Mouse (Mus musculus) kidney, embryonic 16.5 days (tissue): ENCODE data around the gene Fgfr2. TPM values are rescaled to one million over a fixed set of nuclear protein-coding genes. Genes with fewer than 3 reads are reported as not detected.

Source experiments
- ATAC-seq: fragments of 200-750 bp; cut with Nextera tagmentation; 2 replicates; pipeline ENCODE4 v1.8.0; 2017; ENCODE audit warnings: moderate TSS enrichment; ENCODE audit not compliant: low FRiP score, low TSS enrichment
- H3K27ac ChIP-seq: fragments of 300-500 bp; sonication (generic); 2 replicates; pipeline ENCODE4 v1.5.1; 2014; ENCODE audit warnings: low read length
- H3K27me3 ChIP-seq: fragments of 300-500 bp; sonication (generic); 2 replicates; pipeline ENCODE4 v1.6.1; 2014; ENCODE audit warnings: low read length, control low read depth, mixed read lengths; ENCODE audit not compliant: insufficient read depth
- H3K36me3 ChIP-seq: fragments of 300-500 bp; sonication (generic); 2 replicates; pipeline ENCODE4 v1.6.1; 2014; ENCODE audit warnings: low read length, control low read depth, mixed read lengths; ENCODE audit not compliant: insufficient read depth
- H3K4me1 ChIP-seq: fragments of 300-500 bp; sonication (generic); 2 replicates; pipeline ENCODE4 v1.6.1; 2014; ENCODE audit warnings: low read length, control low read depth, mixed read lengths; ENCODE audit not compliant: insufficient read depth
- H3K4me2 ChIP-seq: fragments of 300-500 bp; sonication (generic); replicated peaks from 2 replicates; pipeline ENCODE4 v1.6.1; 2014; ENCODE audit warnings: low read depth, low read length
- H3K4me3 ChIP-seq: fragments of 300-500 bp; sonication (generic); 2 replicates; pipeline ENCODE4 v1.5.1; 2014; ENCODE audit warnings: mild to moderate bottlenecking, low read length
- H3K9ac ChIP-seq: fragments of 300-500 bp; sonication (generic); replicated peaks from 2 replicates; pipeline ENCODE4 v1.6.1; 2014; ENCODE audit warnings: low read length
- H3K9me3 ChIP-seq: fragments of 300-500 bp; sonication (generic); 2 replicates; pipeline ENCODE4 v1.6.1; 2016; ENCODE audit warnings: low read length, control low read depth
- WGBS: fragments of 180-500 bp; shearing (Covaris S2); extraction: QIAGEN DNeasy Blood & Tissue Kit; methylation state at CpG from one replicate; pipeline ENCODE4 v1.1.7; 2014; 5-methylcytosine and 5-hydroxymethylcytosine counted together
- polyA plus RNA-seq: library from polyadenylated mRNA; unstranded; fragments of >200 nt; fragmentation: Nextera tagmentation; extraction: Ambion mirVana; gene quantifications from 2 replicates; pipeline ENCODE4 v1.2.1, GENCODE M21; 2015

Fgfr2 gene
- polyA plus RNA-seq, 1 experiment from 2014 or later = 118 TPM

DNA sequence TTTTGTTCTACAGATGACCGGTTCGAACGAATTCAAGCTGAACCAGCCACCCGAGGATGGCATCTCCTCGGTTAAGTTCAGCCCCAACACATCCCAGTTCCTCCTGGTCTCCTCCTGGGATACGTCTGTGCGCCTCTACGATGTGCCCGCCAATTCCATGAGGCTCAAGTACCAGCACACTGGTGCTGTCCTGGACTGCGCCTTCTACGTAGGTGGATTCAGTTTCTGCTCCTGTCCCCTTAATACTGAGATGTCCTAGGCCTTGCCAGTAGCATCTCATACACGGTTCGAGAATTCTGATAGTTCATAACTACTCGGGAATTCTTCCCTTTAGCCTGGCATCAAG, 1562.5 kb downstream of the Fgfr2 start:
- Histone ChIP-seq H3K9ac (peak overlapping the region; percentile 95), H3K4me3 (peak overlapping the region; percentile 86), H3K4me2 (peak overlapping the region; percentile 65), H3K27ac (peak overlapping the region; percentile 92), H3K4me1 (peaks cover 15% of the 10 kb centered on the region), H3K9me3 (no peaks in the 10 kb centered on the region), H3K27me3 (peaks cover 36% of the 10 kb centered on the region), H3K36me3 (peaks cover 20% of the 10 kb centered on the region)
- ATAC-seq = peak; percentile 72
- under 1% methylated on average over 14 of the region's 14 CpGs for WGBS

DNA sequence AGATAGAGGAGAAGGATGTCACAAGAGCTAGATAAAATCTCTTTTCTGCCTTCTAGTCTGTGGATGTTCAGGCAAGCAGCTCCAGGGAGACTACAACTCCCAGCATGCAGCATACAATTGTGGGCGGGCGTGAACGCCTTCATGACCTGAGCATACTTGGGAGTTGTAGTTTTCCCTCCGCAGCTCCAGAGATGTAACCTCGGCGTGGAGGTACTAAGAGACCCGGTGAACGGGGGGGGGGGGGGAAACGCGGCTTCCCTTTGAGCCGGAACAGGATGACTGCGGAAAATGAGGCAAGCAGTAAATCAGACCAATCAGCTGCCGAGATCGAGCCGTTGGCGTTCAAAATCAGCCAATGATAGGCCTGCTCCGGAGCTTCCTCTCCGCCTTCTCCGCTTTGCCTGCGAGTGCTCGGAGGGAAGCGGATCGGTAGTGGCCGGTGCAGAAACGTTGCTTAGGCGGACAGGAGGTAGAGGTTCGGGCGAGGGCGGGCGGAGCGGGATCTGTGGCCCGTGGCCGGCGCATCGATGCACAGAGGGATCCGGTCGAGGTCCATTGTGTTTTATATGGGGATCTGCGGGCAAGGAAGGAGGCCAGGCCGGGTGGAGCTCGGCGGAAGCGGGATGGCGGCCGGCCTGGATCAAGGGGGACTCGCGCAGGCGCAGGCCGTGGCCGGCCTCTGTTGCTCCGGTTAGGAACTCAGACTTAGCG, 1563.0 kb downstream of the Fgfr2 start, which contains the start of gene Bub3:
TSS of gene Bub3 (plus strand) at position 237 of the 711 bp plus-strand sequence.
- Histone ChIP-seq H3K4me2 (peak within 1 kb of the TSS; percentile 65), H3K36me3 (peaks cover 20% of the 10 kb centered on the region), H3K27ac (peak within 1 kb of the TSS; percentile 92), H3K9me3 (no peaks in the 10 kb centered on the region), H3K4me1 (peaks cover 20% of the 10 kb centered on the region), H3K27me3 (peaks cover 41% of the 10 kb centered on the region), H3K4me3 (peak within 1 kb of the TSS; percentile 86), H3K9ac (peak within 1 kb of the TSS; percentile 95)
- under 1% methylated on average over 46 of the region's 51 CpGs for WGBS
- peak; percentile 96 for ATAC-seq

DNA sequence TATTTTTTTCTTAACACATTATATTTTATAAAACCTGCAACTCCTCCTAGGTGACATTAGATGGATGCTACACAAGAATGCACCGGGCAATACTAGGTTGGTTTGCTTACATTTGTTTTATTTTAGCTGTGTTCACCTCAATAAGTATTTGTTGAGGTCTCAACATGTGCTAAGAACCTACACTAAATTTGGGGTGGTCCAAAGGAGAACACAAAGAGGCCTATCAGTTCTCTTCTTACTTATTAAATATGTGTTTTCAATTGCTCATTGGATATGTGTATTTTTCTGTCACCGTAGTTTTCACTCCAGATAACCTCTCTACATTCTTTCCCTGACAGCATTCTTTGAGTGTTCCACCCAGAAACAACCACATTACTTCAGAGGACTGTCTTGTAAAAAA, 1565.4 kb downstream of the Fgfr2 start:
- Histone ChIP-seq H3K4me1 (peaks cover 30% of the 10 kb centered on the region), H3K9me3 (no peaks in the 10 kb centered on the region), H3K27me3 (peaks cover 65% of the 10 kb centered on the region), H3K4me2 (no peak overlapping the region), H3K36me3 (peaks cover 7% of the 10 kb centered on the region; the same call in 1 of the 2 replicates), H3K9ac (no peak overlapping the region), H3K27ac (no peak overlapping the region), H3K4me3 (no peak overlapping the region)
- 31% methylated on average over 2 of the region's 2 CpGs for WGBS
- ATAC-seq = no peak

- Histone ChIP-seq H3K36me3 (no peaks in the 10 kb centered on the region), H3K9me3 (no peaks in the 10 kb centered on the region), H3K27me3 (peaks cover 75% of the 10 kb centered on the region), H3K4me1 (peaks cover 24% of the 10 kb centered on the region), H3K27ac (no peak overlapping the region), H3K4me3 (no peak overlapping the region), H3K9ac (no peak overlapping the region), H3K4me2 (no peak overlapping the region)
- WGBS = under 1% methylated on average over 37 of the region's 37 CpGs
- no peak for ATAC-seq
Observed at GRCm38 (mm10) chr7:131556541-131557271, 1566.4 kb downstream of the Fgfr2 start.

- WGBS = 2% methylated on average over 9 of the region's 9 CpGs
- no peak for ATAC-seq
- no peak overlapping the region for H3K27ac ChIP-seq
- H3K4me3 ChIP-seq = no peak overlapping the region
- peaks cover 19% of the 10 kb centered on the region for H3K4me1 ChIP-seq
- H3K9ac ChIP-seq = no peak overlapping the region
- no peaks in the 10 kb centered on the region for H3K36me3 ChIP-seq
- no peaks in the 10 kb centered on the region for H3K9me3 ChIP-seq
- peaks cover 81% of the 10 kb centered on the region for H3K27me3 ChIP-seq
- peak overlapping the region; percentile 27 for H3K4me2 ChIP-seq
Observed at GRCm38 (mm10) chr7:131556116-131556515, 1567.0 kb downstream of the Fgfr2 start.

DNA sequence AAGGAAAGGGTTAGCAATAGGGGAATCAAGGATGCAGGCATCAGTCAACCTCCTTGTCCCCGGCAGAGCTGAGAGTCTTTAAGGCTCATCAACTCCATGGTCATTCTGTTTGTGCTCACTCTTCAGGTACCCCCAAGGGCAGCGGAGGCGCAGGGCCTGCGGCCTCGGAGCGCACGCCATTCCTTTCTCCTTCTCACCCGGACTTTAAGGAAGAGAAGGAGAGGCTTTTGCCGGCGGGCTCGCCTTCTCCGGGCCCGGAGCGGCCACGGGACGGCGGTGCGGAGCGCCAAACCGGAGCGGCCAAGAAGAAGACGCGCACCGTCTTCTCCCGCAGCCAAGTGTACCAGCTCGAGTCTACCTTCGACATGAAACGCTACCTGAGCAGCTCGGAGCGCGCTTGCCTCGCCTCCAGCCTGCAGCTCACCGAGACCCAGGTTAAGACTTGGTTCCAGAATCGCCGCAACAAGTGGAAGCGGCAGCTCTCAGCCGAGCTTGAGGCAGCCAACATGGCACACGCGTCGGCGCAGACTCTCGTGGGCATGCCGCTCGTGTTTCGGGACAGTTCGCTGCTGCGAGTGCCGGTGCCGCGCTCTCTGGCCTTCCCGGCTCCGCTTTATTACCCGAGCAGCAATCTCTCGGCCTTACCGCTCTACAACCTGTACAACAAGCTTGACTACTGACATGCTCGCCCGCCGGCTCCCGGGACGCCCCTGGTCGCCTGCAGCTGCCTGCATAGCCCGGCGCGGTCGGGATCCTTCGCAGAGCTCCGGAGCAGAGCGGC, 1567.7 kb downstream of the Fgfr2 start:
- no peak for ATAC-seq
- H3K4me2 ChIP-seq = peak overlapping the region; percentile 27
- under 1% methylated on average over 68 of the region's 68 CpGs for WGBS
- H3K27ac ChIP-seq = no peak overlapping the region
- peaks cover 87% of the 10 kb centered on the region for H3K27me3 ChIP-seq
- H3K4me3 ChIP-seq = peak overlapping the region; percentile 15; the same call in 1 of the 2 replicates
- no peaks in the 10 kb centered on the region for H3K36me3 ChIP-seq
- no peak overlapping the region for H3K9ac ChIP-seq
- H3K4me1 ChIP-seq = peaks cover 16% of the 10 kb centered on the region
- H3K9me3 ChIP-seq = no peaks in the 10 kb centered on the region

- peak overlapping the region; percentile 48 for H3K4me2 ChIP-seq
- peak overlapping the region; percentile 33 for H3K4me3 ChIP-seq
- H3K9ac ChIP-seq = no peak overlapping the region
- H3K27ac ChIP-seq = no peak overlapping the region
- H3K27me3 ChIP-seq = peaks cover 97% of the 10 kb centered on the region
- peak; percentile 32; the same call in 1 of the 2 replicates for ATAC-seq
- under 1% methylated on average over 45 of the region's 45 CpGs for WGBS
- no peaks in the 10 kb centered on the region for H3K36me3 ChIP-seq
- H3K4me1 ChIP-seq = peaks cover 16% of the 10 kb centered on the region
- no peaks in the 10 kb centered on the region for H3K9me3 ChIP-seq
Observed at GRCm38 (mm10) chr7:131554341-131555180, 1568.6 kb downstream of the Fgfr2 start.

- Histone ChIP-seq H3K27me3 (peaks cover 97% of the 10 kb centered on the region), H3K9ac (no peak overlapping the region), H3K4me1 (peaks cover 16% of the 10 kb centered on the region), H3K4me3 (peak overlapping the region; percentile 33), H3K9me3 (no peaks in the 10 kb centered on the region), H3K27ac (no peak overlapping the region), H3K36me3 (no peaks in the 10 kb centered on the region), H3K4me2 (peak overlapping the region; percentile 48)
- WGBS = under 1% methylated on average over 39 of the region's 39 CpGs
- peak; percentile 50; the same call in 1 of the 2 replicates for ATAC-seq
Observed at GRCm38 (mm10) chr7:131553771-131554175, 1569.4 kb downstream of the Fgfr2 start.

- no peak overlapping the region for H3K9ac ChIP-seq
- H3K27ac ChIP-seq = no peak overlapping the region
- peaks cover 16% of the 10 kb centered on the region for H3K4me1 ChIP-seq
- no peak overlapping the region for H3K4me2 ChIP-seq
- H3K36me3 ChIP-seq = no peaks in the 10 kb centered on the region
- H3K4me3 ChIP-seq = no peak overlapping the region
- ATAC-seq = no peak
- no peaks in the 10 kb centered on the region for H3K9me3 ChIP-seq
- peaks cover 98% of the 10 kb centered on the region for H3K27me3 ChIP-seq
- WGBS = 1% methylated on average over 5 of the region's 5 CpGs
Observed at GRCm38 (mm10) chr7:131552781-131553180, 1570.4 kb downstream of the Fgfr2 start.
